Mouse (Mus musculus) testis, adult 2 months (tissue): ENCODE data around the gene Tacc2. TPM values are rescaled to one million over a fixed set of nuclear protein-coding genes. Genes with fewer than 3 reads are reported as not detected.
A peak's percentile ranks its signal among the peaks of the same experiment; 100 is the strongest.
"Not testable (repeated sequence)": the region's sequence is repeated elsewhere in the genome, so short reads cannot be mapped to it uniquely, and the experiment has no call there.

ENCODE experiments used
- H3K27ac ChIP-seq: fragments of 200-500 bp; 2 replicates; pipeline ENCODE4 v1.5.1; 2012; ENCODE audit warnings: low read depth, low read length; ENCODE audit not compliant: control insufficient read depth, insufficient read depth
- H3K27me3 ChIP-seq: fragments of 200-500 bp; 2 replicates; pipeline ENCODE4 v1.6.1; 2012; ENCODE audit warnings: mild to moderate bottlenecking, low read length, moderate library complexity; ENCODE audit not compliant: control insufficient read depth, insufficient read depth
- H3K36me3 ChIP-seq: fragments of 200-500 bp; 2 replicates; pipeline ENCODE4 v1.6.1; 2012; ENCODE audit warnings: mild to moderate bottlenecking, low read length; ENCODE audit not compliant: control insufficient read depth, insufficient read depth
- H3K4me1 ChIP-seq: fragments of 200-500 bp; 2 replicates; pipeline ENCODE4 v1.6.1; 2012; ENCODE audit warnings: low read length; ENCODE audit not compliant: control insufficient read depth, insufficient read depth
- H3K4me3 ChIP-seq: fragments of 200-500 bp; 2 replicates; pipeline ENCODE4 v1.5.1; 2012; ENCODE audit warnings: low read depth, mild to moderate bottlenecking, low read length, moderate library complexity, mixed read lengths; ENCODE audit not compliant: control insufficient read depth
- CTCF ChIP-seq: fragments of 200-500 bp; IDR thresholded peaks from 2 replicates; pipeline ENCODE4 v1.5.1; 2012; ENCODE audit warnings: low read depth, mild to moderate bottlenecking, inconsistent platforms, low read length, moderate library complexity; ENCODE audit not compliant: control insufficient read depth, insufficient read depth, insufficient replicate concordance
- POLR2A ChIP-seq: fragments of 200-500 bp; IDR thresholded peaks from 2 replicates; pipeline ENCODE4 v1.6.1; 2012; ENCODE audit warnings: low read depth, mild to moderate bottlenecking, inconsistent platforms, low read length, moderate library complexity; ENCODE audit not compliant: control insufficient read depth
- polyA plus RNA-seq: library from polyadenylated mRNA; depleted of rRNA; stranded (reverse); fragments of >200 nt; gene quantifications from 2 replicates; pipeline ENCODE4 v1.2.3, GENCODE M21; 2012; rRNA removed

Gene Tacc2
- 6.5 and 8.6 TPM in 2 replicates for polyA plus RNA-seq

DNA sequence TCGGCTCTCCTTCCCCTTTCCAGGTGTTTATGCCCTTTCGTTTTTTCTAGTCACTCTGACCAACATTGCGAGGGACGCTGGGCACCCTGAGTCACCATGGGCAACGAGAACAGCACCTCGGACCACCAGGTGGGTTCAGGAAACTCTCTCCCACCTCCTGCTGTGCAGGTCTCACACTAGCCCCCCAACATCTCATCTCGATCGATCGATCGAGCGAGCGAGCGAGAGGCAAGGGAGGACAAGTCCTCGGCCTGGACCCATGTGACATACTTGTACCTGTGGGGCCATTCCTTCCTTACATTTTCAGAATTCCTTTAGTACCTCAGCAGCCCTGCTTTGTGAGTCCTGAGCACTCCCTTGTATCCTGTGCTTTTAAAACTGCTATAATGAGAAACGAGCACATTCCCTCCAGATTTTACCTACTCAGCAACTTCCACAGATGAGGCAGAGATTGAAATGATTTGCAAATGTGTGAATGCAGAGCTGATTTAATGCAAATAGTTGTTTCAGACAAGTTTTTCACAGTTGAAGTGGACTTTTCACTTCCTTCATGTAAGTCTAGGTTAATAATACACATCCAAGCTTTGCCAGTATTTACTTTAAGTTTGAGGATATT is at the start of gene Tacc2:
Tacc2 (plus strand) TSS at position 51 of the 616 bp plus-strand sequence.
- Histone ChIP-seq H3K27me3 (no peaks in the 10 kb centered on the region), H3K36me3 (no peaks in the 10 kb centered on the region), H3K27ac (no peak within 1 kb of the TSS), H3K4me3 (no peak within 1 kb of the TSS), H3K4me1 (no peaks in the 10 kb centered on the region)
- TF ChIP-seq POLR2A (no peak), CTCF (no peak)

DNA sequence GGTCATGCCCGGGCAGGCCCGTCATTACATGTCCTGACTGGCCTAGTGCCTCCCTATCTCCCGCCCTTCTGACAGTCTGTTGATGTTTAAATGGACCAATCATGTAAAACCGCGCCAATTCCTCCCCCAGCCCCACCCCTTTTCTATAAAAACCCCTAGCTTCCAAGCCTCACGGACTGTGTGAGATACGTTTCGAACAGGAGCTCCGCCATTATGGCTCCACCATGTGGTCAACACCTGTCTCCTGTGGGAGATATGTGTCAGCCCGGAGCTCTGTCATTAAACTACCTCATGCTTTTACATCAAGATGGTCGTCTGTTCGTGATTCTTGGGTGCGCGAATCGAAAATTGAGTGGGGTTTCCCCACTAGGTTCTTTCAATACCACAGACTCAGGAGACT is 46.1 kb upstream of the Tacc2 start:
- H3K27me3 ChIP-seq, H3K27ac ChIP-seq, H3K36me3 ChIP-seq, H3K4me3 ChIP-seq, H3K4me1 ChIP-seq: not testable (repeated sequence)

DNA sequence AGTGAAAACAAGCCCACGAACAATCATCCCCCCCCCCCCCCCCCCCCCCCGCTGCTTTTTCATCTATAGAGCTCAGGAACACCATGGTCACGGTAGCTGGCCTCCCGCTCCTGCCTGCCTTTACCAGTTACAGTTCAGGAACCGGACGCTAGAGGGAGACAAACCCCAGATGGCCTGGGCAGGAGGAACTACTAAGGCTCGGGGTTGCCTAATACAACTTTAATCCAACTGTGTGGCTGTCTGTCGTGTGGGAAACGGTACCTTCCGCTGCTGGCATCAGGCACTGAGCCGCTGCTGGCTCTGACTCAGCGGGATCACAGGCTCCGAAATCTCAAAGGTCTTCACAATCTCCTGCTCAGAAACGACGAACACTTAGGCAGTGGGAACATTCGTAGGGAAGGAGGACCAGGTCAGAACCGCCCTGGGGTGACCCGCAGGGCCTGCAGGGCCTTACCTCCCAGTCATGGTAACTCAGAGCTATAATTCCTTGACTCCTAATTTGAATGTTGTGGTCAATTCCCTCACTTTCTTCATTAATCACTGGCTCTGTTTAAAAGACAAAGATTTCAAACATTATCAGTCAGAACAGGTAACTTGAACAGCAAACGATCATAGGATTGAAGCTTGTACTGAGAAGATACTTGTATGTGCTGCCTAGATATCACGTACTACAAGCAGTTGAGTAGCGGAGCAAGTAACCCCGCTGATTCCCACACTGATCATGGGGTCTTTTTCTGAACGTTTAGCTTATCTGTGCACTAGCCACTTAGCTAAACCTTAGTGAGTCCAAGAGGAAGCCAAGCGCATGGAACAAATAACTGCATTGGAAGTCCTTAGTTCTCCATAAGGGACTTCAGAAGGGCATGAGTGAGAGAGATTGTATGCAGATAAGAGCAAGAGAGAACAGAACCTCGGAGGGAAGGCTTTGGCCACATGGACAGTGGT is 43.6 kb upstream of the Tacc2 start:
- Histone ChIP-seq H3K27me3 (no peaks in the 10 kb centered on the region), H3K36me3 (peaks cover 1% of the 10 kb centered on the region; the same call in 1 of the 2 replicates), H3K4me1 (0 out of 2 replicates have a peak, but pooled peaks cover 2% of the 10 kb centered on the region), H3K4me3 (no peak overlapping the region), H3K27ac (peak overlapping the region; percentile 18)
- TF ChIP-seq POLR2A, result no peak
- TF ChIP-seq CTCF, result peak; percentile 85

DNA sequence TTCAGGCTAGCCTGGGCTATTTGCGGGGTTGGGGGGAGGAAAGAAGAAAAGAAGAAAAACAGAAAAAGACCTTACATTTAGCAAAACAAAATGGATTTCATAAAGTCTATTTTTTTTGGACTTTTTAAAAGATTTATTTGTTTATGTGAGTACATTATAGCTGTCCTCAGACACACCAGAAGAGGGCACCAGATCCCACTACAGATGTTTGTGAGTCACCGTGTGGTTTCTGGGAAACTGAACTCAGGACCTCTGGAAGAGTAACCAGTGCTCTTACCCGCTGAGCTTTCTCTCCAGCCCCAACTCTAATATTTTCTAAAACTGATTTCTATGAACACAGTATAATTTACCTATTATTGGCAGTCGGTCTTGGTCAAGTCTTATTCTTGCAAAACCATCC is 42.1 kb upstream of the Tacc2 start:
- Histone ChIP-seq H3K36me3 (peaks cover 1% of the 10 kb centered on the region; the same call in 1 of the 2 replicates), H3K4me3 (no peak overlapping the region), H3K27ac (no peak overlapping the region), H3K27me3 (no peaks in the 10 kb centered on the region), H3K4me1 (0 out of 2 replicates have a peak, but pooled peaks cover 2% of the 10 kb centered on the region)
- no peak for TF ChIP-seq POLR2A
- no peak for TF ChIP-seq CTCF

DNA sequence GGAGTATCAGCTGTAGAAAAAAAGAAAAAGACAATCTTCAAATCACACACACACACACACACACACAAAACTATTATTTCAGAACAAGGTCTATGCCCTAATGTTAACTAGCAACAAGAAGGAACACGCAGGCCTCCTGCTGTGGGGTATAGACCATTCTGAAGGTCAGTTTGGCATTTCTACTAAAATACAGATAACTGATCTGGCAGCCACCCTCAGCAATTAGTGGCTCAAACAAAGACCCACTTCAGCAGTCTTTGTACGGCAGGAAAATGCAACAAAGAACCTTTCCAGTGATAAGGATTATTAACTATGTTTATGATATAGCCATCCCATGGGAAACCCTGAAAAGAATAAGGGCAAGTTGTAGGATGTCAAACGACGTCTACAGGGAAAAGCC is 40.2 kb upstream of the Tacc2 start:
- H3K27ac ChIP-seq, result no peak overlapping the region
- H3K4me1 ChIP-seq, result 0 out of 2 replicates have a peak, but pooled peaks cover 2% of the 10 kb centered on the region
- no peak overlapping the region for H3K4me3 ChIP-seq
- H3K27me3 ChIP-seq, result no peaks in the 10 kb centered on the region
- TF ChIP-seq CTCF (no peak), POLR2A (no peak)
- peaks cover 1% of the 10 kb centered on the region; the same call in 1 of the 2 replicates for H3K36me3 ChIP-seq

DNA sequence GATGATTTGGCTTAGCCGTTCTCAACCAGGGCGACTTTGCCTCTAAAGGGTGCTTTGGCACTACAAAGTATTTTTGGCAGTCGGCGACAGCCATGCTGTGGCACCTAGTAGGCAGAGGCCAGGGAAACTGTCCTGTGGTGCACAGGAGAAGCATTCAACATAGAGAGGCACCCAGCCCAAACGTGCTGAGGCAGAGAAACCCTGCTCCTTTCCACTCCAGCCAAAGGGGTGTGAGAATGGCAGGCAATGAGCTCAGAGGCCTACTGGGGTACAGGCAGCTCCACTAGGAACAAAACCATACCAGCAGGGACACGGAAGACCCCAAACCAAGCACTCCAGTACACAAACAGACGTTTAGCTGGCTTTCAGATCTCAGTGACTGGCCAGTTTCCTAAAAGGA is 37.1 kb upstream of the Tacc2 start:
- no peak overlapping the region for H3K27ac ChIP-seq
- no peak overlapping the region for H3K4me3 ChIP-seq
- peaks cover under 1% of the 10 kb centered on the region for H3K4me1 ChIP-seq
- peaks cover 4% of the 10 kb centered on the region; the same call in 1 of the 2 replicates for H3K36me3 ChIP-seq
- no peaks in the 10 kb centered on the region for H3K27me3 ChIP-seq
- TF ChIP-seq POLR2A (no peak), CTCF (no peak)

DNA sequence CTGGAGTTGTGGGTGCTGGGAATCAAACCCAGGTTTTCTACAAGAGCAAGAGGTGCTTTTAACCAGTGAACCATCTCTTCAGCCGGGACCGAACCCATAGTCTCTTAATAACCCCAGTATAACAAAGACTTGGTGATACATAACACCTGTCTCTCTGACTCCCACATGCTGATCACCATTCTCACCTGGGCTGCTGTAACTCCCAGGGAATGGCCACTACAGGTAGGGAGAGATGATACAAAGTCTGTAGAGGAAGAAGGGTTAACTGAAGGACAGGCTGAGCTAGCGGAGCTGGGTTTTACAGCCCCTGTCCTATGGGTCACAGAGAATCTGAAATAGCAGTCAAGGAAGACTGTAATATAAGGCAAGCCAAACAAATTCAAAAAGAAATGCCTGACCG is 34.1 kb upstream of the Tacc2 start:
- peaks cover 3% of the 10 kb centered on the region; the same call in 1 of the 2 replicates for H3K36me3 ChIP-seq
- no peak overlapping the region for H3K27ac ChIP-seq
- H3K4me1 ChIP-seq, result peaks cover 11% of the 10 kb centered on the region
- TF ChIP-seq CTCF (no peak), POLR2A (no peak)
- no peak overlapping the region for H3K4me3 ChIP-seq
- no peaks in the 10 kb centered on the region for H3K27me3 ChIP-seq
